Mouse (Mus musculus): ENCODE measurements around the gene Nlgn1. TPM values are rescaled to one million over a fixed set of nuclear protein-coding genes. Genes with fewer than 3 reads are reported as not detected.

Nlgn1 gene
- polyA plus RNA-seq, 1 experiment from 2014 or later = 0.34 TPM

- H3K4me2 ChIP-seq (ENCODE audit: low read length) = no peak overlapping the region
- no peak overlapping the region for H3K27ac ChIP-seq (replicated peaks in 1 of 2; ENCODE audit: control insufficient read depth in 1 of 2, insufficient read depth in 1 of 2, low read depth in 2 of 2, low read length in 2 of 2)
- H3K27me3 ChIP-seq (ENCODE audit: control insufficient read depth, insufficient read depth, low read length) = no peaks in the 10 kb centered on the region
- no peaks in the 10 kb centered on the region for H3K4me1 ChIP-seq (ENCODE audit: control insufficient read depth in 2 of 2, insufficient read depth in 2 of 2, low read length in 2 of 2)
- 87% methylated on average over 4 of the region's 4 CpGs for WGBS
- H3K36me3 ChIP-seq (ENCODE audit: control insufficient read depth, insufficient read depth, low read length) = no peaks in the 10 kb centered on the region
- no peak overlapping the region for H3K9ac ChIP-seq (ENCODE audit: low read length)
- H3K4me3 ChIP-seq (ENCODE audit: control insufficient read depth in 1 of 2, insufficient read depth in 1 of 2, low read depth in 1 of 2, low read length in 2 of 2) = no peak overlapping the region
- ATAC-seq (ENCODE audit: insufficient number of reproducible peaks, insufficient read depth, low FRiP score, low read depth) = no peak
- no peaks in the 10 kb centered on the region for H3K9me3 ChIP-seq (ENCODE audit: control insufficient read depth, low read length)
Observed at GRCm38 (mm10) chr3:25672779-25673178, 659.5 kb downstream of the Nlgn1 start.

DNA sequence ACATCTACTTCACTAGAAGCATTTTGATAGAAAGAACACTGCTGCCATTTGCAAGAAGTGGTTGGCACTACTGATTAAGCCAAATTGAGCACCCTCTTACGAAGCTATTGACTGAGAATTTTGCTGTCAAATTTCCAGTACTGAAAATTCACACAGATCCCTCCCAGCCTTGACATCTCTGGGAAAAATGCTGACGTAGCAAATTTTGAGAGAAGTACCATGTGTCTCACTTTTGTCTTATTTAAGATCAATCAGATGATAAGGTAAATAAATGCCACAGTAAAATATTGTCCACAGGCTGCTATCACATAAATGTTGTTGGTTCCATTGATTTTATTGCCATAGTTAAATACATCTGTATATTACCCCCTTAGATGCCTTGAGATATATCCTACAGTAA, 668.8 kb downstream of the Nlgn1 start:
- H3K4me3 ChIP-seq (ENCODE audit: control insufficient read depth in 1 of 2, insufficient read depth in 1 of 2, low read depth in 1 of 2, low read length in 2 of 2) = no peak overlapping the region
- H3K27me3 ChIP-seq (ENCODE audit: control insufficient read depth, insufficient read depth, low read length) = no peaks in the 10 kb centered on the region
- H3K9ac ChIP-seq (ENCODE audit: low read length) = no peak overlapping the region
- H3K36me3 ChIP-seq (ENCODE audit: control insufficient read depth, insufficient read depth, low read length) = no peaks in the 10 kb centered on the region
- WGBS = 70% methylated on average over 2 of the region's 2 CpGs
- H3K27ac ChIP-seq (replicated peaks in 1 of 2; ENCODE audit: control insufficient read depth in 1 of 2, insufficient read depth in 1 of 2, low read depth in 2 of 2, low read length in 2 of 2) = no peak overlapping the region
- ATAC-seq (ENCODE audit: insufficient number of reproducible peaks, insufficient read depth, low FRiP score, low read depth) = no peak
- no peaks in the 10 kb centered on the region for H3K4me1 ChIP-seq (ENCODE audit: control insufficient read depth in 2 of 2, insufficient read depth in 2 of 2, low read length in 2 of 2)
- H3K9me3 ChIP-seq (ENCODE audit: control insufficient read depth, low read length) = no peaks in the 10 kb centered on the region
- H3K4me2 ChIP-seq (ENCODE audit: low read length) = no peak overlapping the region

- no peak overlapping the region for H3K27ac ChIP-seq (replicated peaks in 1 of 2; ENCODE audit: control insufficient read depth in 1 of 2, insufficient read depth in 1 of 2, low read depth in 2 of 2, low read length in 2 of 2)
- ATAC-seq (ENCODE audit: insufficient number of reproducible peaks, insufficient read depth, low FRiP score, low read depth) = no peak
- H3K9ac ChIP-seq (ENCODE audit: low read length) = no peak overlapping the region
- WGBS = 89% methylated on average over 3 of the region's 3 CpGs
- H3K4me1 ChIP-seq (ENCODE audit: control insufficient read depth in 2 of 2, insufficient read depth in 2 of 2, low read length in 2 of 2) = no peaks in the 10 kb centered on the region
- no peaks in the 10 kb centered on the region for H3K27me3 ChIP-seq (ENCODE audit: control insufficient read depth, insufficient read depth, low read length)
- no peak overlapping the region for H3K4me3 ChIP-seq (ENCODE audit: control insufficient read depth in 1 of 2, insufficient read depth in 1 of 2, low read depth in 1 of 2, low read length in 2 of 2)
- no peak overlapping the region for H3K4me2 ChIP-seq (ENCODE audit: low read length)
- H3K9me3 ChIP-seq (ENCODE audit: control insufficient read depth, low read length) = no peaks in the 10 kb centered on the region
- no peaks in the 10 kb centered on the region for H3K36me3 ChIP-seq (ENCODE audit: control insufficient read depth, insufficient read depth, low read length)
Observed at GRCm38 (mm10) chr3:25660285-25660684, 672.0 kb downstream of the Nlgn1 start.

GRCm38 (mm10) chr3:25658006-25658405, 674.3 kb downstream of the Nlgn1 start:
- Histone ChIP-seq H3K9me3 (ENCODE audit: control insufficient read depth, low read length) (no peaks in the 10 kb centered on the region), H3K27me3 (ENCODE audit: control insufficient read depth, insufficient read depth, low read length) (no peaks in the 10 kb centered on the region), H3K4me3 (ENCODE audit: control insufficient read depth in 1 of 2, insufficient read depth in 1 of 2, low read depth in 1 of 2, low read length in 2 of 2) (no peak overlapping the region), H3K4me1 (ENCODE audit: control insufficient read depth in 2 of 2, insufficient read depth in 2 of 2, low read length in 2 of 2) (no peaks in the 10 kb centered on the region), H3K4me2 (ENCODE audit: low read length) (no peak overlapping the region), H3K9ac (ENCODE audit: low read length) (no peak overlapping the region), H3K36me3 (ENCODE audit: control insufficient read depth, insufficient read depth, low read length) (no peaks in the 10 kb centered on the region), H3K27ac (replicated peaks in 1 of 2; ENCODE audit: control insufficient read depth in 1 of 2, insufficient read depth in 1 of 2, low read depth in 2 of 2, low read length in 2 of 2) (no peak overlapping the region)
- 87% methylated on average over 14 of the region's 14 CpGs for WGBS
- ATAC-seq (ENCODE audit: insufficient number of reproducible peaks, insufficient read depth, low FRiP score, low read depth) = no peak

DNA sequence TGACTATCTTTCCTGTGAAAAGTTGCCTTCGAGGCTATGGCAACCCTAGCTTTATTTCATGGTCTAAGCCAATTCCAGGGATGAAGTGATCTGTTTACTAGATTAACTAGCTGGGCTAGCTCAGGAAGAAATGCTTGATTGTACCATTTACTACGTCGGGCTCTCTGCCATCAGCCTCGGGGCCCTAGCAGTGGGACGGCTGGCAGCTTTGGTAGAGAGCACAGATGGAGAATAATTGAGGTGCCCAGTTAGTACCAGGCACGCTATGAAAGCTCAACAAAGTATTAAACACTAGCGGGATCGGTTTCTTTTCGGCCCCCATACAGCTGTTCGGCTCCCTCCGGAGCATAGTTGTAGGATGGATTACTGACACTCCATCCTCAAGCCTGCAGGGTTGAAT, 675.2 kb downstream of the Nlgn1 start:
- no peak overlapping the region for H3K27ac ChIP-seq (replicated peaks in 1 of 2; ENCODE audit: control insufficient read depth in 1 of 2, insufficient read depth in 1 of 2, low read depth in 2 of 2, low read length in 2 of 2)
- 84% methylated on average over 11 of the region's 11 CpGs for WGBS
- ATAC-seq (ENCODE audit: insufficient number of reproducible peaks, insufficient read depth, low FRiP score, low read depth) = no peak
- no peaks in the 10 kb centered on the region for H3K4me1 ChIP-seq (ENCODE audit: control insufficient read depth in 2 of 2, insufficient read depth in 2 of 2, low read length in 2 of 2)
- H3K4me2 ChIP-seq (ENCODE audit: low read length) = no peak overlapping the region
- H3K27me3 ChIP-seq (ENCODE audit: control insufficient read depth, insufficient read depth, low read length) = no peaks in the 10 kb centered on the region
- no peak overlapping the region for H3K9ac ChIP-seq (ENCODE audit: low read length)
- no peaks in the 10 kb centered on the region for H3K36me3 ChIP-seq (ENCODE audit: control insufficient read depth, insufficient read depth, low read length)
- no peaks in the 10 kb centered on the region for H3K9me3 ChIP-seq (ENCODE audit: control insufficient read depth, low read length)
- H3K4me3 ChIP-seq (ENCODE audit: control insufficient read depth in 1 of 2, insufficient read depth in 1 of 2, low read depth in 1 of 2, low read length in 2 of 2) = no peak overlapping the region

DNA sequence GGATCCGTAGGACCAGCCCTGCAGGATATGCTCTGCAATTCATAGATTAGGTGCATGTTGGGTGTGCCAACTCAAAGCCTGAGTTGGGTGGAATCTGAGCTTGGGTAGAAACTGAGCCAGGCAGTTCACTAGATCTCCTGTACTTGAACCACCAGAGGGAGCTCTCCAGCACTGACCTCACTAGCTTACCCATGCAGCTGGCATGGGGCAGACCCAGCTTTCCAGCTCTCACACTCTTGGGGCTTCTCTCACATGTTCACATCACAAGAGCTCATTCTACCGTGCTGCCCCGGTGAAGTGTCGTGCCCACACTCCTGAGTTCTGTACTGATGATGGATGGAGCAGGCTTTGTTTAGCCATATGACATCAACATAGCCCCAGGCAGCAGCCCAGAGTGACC, 679.2 kb downstream of the Nlgn1 start:
- no peak overlapping the region for H3K9ac ChIP-seq (ENCODE audit: low read length)
- no peak for ATAC-seq (ENCODE audit: insufficient number of reproducible peaks, insufficient read depth, low FRiP score, low read depth)

DNA sequence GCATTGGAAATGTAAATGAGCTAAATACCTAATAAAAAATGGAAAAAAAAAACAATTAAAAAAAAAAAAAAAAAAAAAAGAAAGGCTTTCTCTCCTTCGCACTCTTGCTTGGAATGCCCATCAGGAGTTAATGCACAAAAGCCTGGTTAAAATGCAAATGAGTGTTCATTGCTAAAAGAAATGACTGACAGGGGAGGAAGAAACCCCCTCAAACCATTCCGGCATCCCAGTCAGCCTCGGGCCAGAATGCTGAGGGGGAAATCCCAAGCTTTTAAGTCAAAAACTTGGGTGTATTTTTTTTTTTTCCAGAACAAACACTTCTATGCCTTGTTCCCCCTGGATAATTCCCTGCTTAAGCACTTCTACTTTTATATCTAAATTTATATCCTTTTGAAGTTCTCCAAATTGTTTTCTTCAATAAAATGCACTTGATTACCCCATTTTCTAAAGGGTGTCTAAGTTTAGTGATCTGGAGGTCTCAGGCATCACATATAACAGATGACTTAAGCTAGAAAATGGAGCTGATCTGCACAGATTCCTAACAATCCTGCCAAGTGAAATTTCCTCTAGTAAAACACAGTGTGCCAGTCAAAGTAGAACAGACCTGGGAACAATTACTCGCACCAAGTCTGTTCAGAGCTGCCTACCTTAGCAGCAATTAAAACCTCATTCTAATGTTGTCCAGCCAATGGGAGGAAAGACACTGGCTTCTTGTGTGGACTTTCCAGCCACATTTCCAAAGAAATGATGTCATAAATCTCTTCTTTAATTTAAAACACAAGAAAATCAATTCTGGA, 686.2 kb downstream of the Nlgn1 start:
- Histone ChIP-seq H3K4me3 (ENCODE audit: control insufficient read depth in 1 of 2, insufficient read depth in 1 of 2, low read depth in 1 of 2, low read length in 2 of 2) (no peak overlapping the region), H3K9me3 (ENCODE audit: control insufficient read depth, low read length) (no peaks in the 10 kb centered on the region), H3K4me1 (ENCODE audit: control insufficient read depth in 2 of 2, insufficient read depth in 2 of 2, low read length in 2 of 2) (no peaks in the 10 kb centered on the region), H3K36me3 (ENCODE audit: control insufficient read depth, insufficient read depth, low read length) (no peaks in the 10 kb centered on the region), H3K9ac (ENCODE audit: low read length) (no peak overlapping the region), H3K27ac (replicated peaks in 1 of 2; ENCODE audit: control insufficient read depth in 1 of 2, insufficient read depth in 1 of 2, low read depth in 2 of 2, low read length in 2 of 2) (no peak overlapping the region), H3K27me3 (ENCODE audit: control insufficient read depth, insufficient read depth, low read length) (no peaks in the 10 kb centered on the region), H3K4me2 (ENCODE audit: low read length) (no peak overlapping the region)
- ATAC-seq (ENCODE audit: insufficient number of reproducible peaks, insufficient read depth, low FRiP score, low read depth) = no peak
- 84% methylated on average over 4 of the region's 4 CpGs for WGBS

More for the DNA sequence above, 679.2 kb downstream of the Nlgn1 start:
- Histone ChIP-seq H3K36me3 (ENCODE audit: control insufficient read depth, insufficient read depth, low read length) (no peaks in the 10 kb centered on the region), H3K9me3 (ENCODE audit: control insufficient read depth, low read length) (no peaks in the 10 kb centered on the region), H3K27me3 (ENCODE audit: control insufficient read depth, insufficient read depth, low read length) (no peaks in the 10 kb centered on the region), H3K4me2 (ENCODE audit: low read length) (no peak overlapping the region), H3K4me1 (ENCODE audit: control insufficient read depth in 2 of 2, insufficient read depth in 2 of 2, low read length in 2 of 2) (no peaks in the 10 kb centered on the region), H3K27ac (replicated peaks in 1 of 2; ENCODE audit: control insufficient read depth in 1 of 2, insufficient read depth in 1 of 2, low read depth in 2 of 2, low read length in 2 of 2) (no peak overlapping the region), H3K4me3 (ENCODE audit: control insufficient read depth in 1 of 2, insufficient read depth in 1 of 2, low read depth in 1 of 2, low read length in 2 of 2) (no peak overlapping the region)
- 63% methylated on average over 4 of the region's 4 CpGs for WGBS

DNA sequence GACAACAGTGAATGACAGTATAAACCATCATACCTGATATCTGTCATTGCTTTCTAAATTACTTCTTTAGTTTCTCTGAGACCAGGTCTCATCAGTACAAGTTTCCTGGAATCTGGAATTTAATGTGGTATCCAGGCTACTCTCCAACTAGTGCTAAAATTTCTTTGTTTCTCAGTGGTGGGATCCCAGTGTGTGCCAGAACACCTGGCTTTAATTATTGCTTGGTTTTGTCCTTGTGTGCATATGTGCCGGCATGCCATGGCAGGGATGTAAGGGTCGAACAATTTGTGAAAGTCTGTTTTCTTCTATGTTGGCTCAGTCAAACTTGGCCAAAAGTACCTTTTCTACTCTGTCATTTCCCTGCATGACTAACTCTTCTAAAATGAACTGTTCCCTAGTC, 703.1 kb downstream of the Nlgn1 start:
- no peak for ATAC-seq (ENCODE audit: insufficient number of reproducible peaks, insufficient read depth, low FRiP score, low read depth)
- Histone ChIP-seq H3K4me2 (ENCODE audit: low read length) (no peak overlapping the region), H3K27me3 (ENCODE audit: control insufficient read depth, insufficient read depth, low read length) (no peaks in the 10 kb centered on the region), H3K4me3 (ENCODE audit: control insufficient read depth in 1 of 2, insufficient read depth in 1 of 2, low read depth in 1 of 2, low read length in 2 of 2) (no peak overlapping the region), H3K27ac (replicated peaks in 1 of 2; ENCODE audit: control insufficient read depth in 1 of 2, insufficient read depth in 1 of 2, low read depth in 2 of 2, low read length in 2 of 2) (no peak overlapping the region), H3K4me1 (ENCODE audit: control insufficient read depth in 2 of 2, insufficient read depth in 2 of 2, low read length in 2 of 2) (no peaks in the 10 kb centered on the region), H3K9me3 (ENCODE audit: control insufficient read depth, low read length) (no peaks in the 10 kb centered on the region), H3K9ac (ENCODE audit: low read length) (no peak overlapping the region), H3K36me3 (ENCODE audit: control insufficient read depth, insufficient read depth, low read length) (no peaks in the 10 kb centered on the region)
- 86% methylated on average over 2 of the region's 2 CpGs for WGBS
